In genomic region chr7:135605002-135605803, GRCm38 (mm10) we compare ENCODE assay signal across 8 mouse cellular contexts.
DNase-seq lines count a peak whose midpoint lies in the region; ATAC-seq and TF ChIP-seq lines count a peak whose summit lies in the region.

No protein-coding gene starts in this region.

- WGBS in liver, adult 2 months, result 59% methylated on average over 15 of the region's 15 CpGs
- WGBS in small intestine, adult 2 months, result 29% methylated on average over 15 of the region's 15 CpGs
- 63% methylated on average over 15 of the region's 15 CpGs for WGBS in midbrain, embryonic 11.5 days

- no peaks in the 10 kb centered on the region for H3K36me3 ChIP-seq in liver, adult 2 months (ENCODE audit: control insufficient read depth, insufficient read depth, low read length)
- no peaks in the 10 kb centered on the region for H3K36me3 ChIP-seq in small intestine, adult 2 months (ENCODE audit: control insufficient read depth, insufficient read depth, low read length)
- H3K36me3 ChIP-seq in midbrain, embryonic 11.5 days (ENCODE audit: control insufficient read depth, insufficient read depth, low read length), result no peaks in the 10 kb centered on the region

- no peak overlapping the region for H3K9ac ChIP-seq in liver, adult 2 months (ENCODE audit: low read depth, low read length)
- H3K9ac ChIP-seq in midbrain, embryonic 11.5 days (ENCODE audit: low read length), result no peak overlapping the region

- no peak for TF ChIP-seq CTCF in liver, adult 2 months (IDR thresholded peaks at IDR 0.05; ENCODE audit: low read depth, low read length)
- TF ChIP-seq CTCF in small intestine, adult 2 months (IDR thresholded peaks at IDR 0.05; ENCODE audit: extremely low read depth, insufficient read length, insufficient replicate concordance, low read depth, low read length), result no peak

- intact Hi-C loops in heart, postnatal 10 days (cut with DNase I), result no loop called here
- intact Hi-C loops in left cerebral cortex, postnatal 14 days (cut with DNase I), result no loop called here

- TF ChIP-seq POLR2A in liver, adult 2 months (IDR thresholded peaks at IDR 0.05; ENCODE audit: extremely low read depth, insufficient read depth, low read length), result no peak
- TF ChIP-seq POLR2A in small intestine, adult 2 months (IDR thresholded peaks at IDR 0.05; ENCODE audit: low read depth, low read length), result no peak

- H3K4me2 ChIP-seq in midbrain, embryonic 11.5 days, result no peak overlapping the region

- H3K79me2 ChIP-seq in liver, adult 2 months (ENCODE audit: control insufficient read depth, insufficient read depth, low read length), result no peaks in the 10 kb centered on the region

- no peak overlapping the region for H3K27ac ChIP-seq in liver, adult 2 months (replicated peaks; ENCODE audit: insufficient read depth, low read depth, low read length)
- H3K27ac ChIP-seq in small intestine, adult 2 months (ENCODE audit: insufficient read depth, low read depth, low read length), result 0 out of 2 replicates have a peak overlapping the region, but pooled peaks have one; percentile 8
- H3K27ac ChIP-seq in midbrain, embryonic 11.5 days (ENCODE audit: low read depth, low read length), result no peak overlapping the region

- ATAC-seq in midbrain, embryonic 11.5 days (ENCODE audit: low FRiP score), result no peak

- no peaks in the 10 kb centered on the region for H3K27me3 ChIP-seq in liver, adult 2 months (ENCODE audit: control insufficient read depth, insufficient read depth, low read length)
- H3K27me3 ChIP-seq in small intestine, adult 2 months (ENCODE audit: control insufficient read depth, insufficient read depth, low read length), result no peaks in the 10 kb centered on the region
- H3K27me3 ChIP-seq in midbrain, embryonic 11.5 days (ENCODE audit: control insufficient read depth, insufficient read depth, low read length), result no peaks in the 10 kb centered on the region

- no peak overlapping the region for H3K4me3 ChIP-seq in liver, adult 2 months (ENCODE audit: insufficient read depth, low read depth, low read length)
- H3K4me3 ChIP-seq in small intestine, adult 2 months (ENCODE audit: low read depth, low read length), result 0 out of 2 replicates have a peak overlapping the region, but pooled peaks have one; percentile 13
- H3K4me3 ChIP-seq in midbrain, embryonic 11.5 days (ENCODE audit: low read depth, low read length), result no peak overlapping the region

- DNase-seq in 3T3-L1 (ENCODE audit: low read depth, low spot score), result peak; percentile 79
- peak; percentile 76 for DNase-seq in adrenal gland, adult 2 months
- DNase-seq in heart, postnatal 10 days, result peak; percentile 36 to 47
- peak; percentile 30 for DNase-seq in liver, adult 2 months (ENCODE audit: extremely low read depth, low read depth, low spot score)
- no peak for DNase-seq in midbrain, embryonic 11.5 days (ENCODE audit: low spot score, missing footprints)
- no peak for DNase-seq in right cerebral cortex, adult 2 months (ENCODE audit: low spot score in 2 of 2)
- no peak for DNase-seq in left cerebral cortex, postnatal 14 days (ENCODE audit: low spot score in 2 of 2)

- no peaks in the 10 kb centered on the region for H3K9me3 ChIP-seq in midbrain, embryonic 11.5 days (ENCODE audit: control insufficient read depth, low read length)

- peaks cover 23% of the 10 kb centered on the region for H3K4me1 ChIP-seq in liver, adult 2 months (ENCODE audit: control insufficient read depth, insufficient read depth, low read length)
- H3K4me1 ChIP-seq in small intestine, adult 2 months (ENCODE audit: control insufficient read depth, insufficient read depth, insufficient read length, low read length), result peaks cover 14% of the 10 kb centered on the region
- H3K4me1 ChIP-seq in midbrain, embryonic 11.5 days (ENCODE audit: control insufficient read depth, insufficient read depth, low read length), result no peaks in the 10 kb centered on the region

Comparison
In these comparisons a context has a peak if more than half of its experiments do, and no peak if none do; other contexts are left out.
1. DNase-seq: peak in 3T3-L1 (single experiment), adrenal gland, adult 2 months (single experiment), heart, postnatal 10 days (2 of 2) and liver, adult 2 months (single experiment); none in midbrain, embryonic 11.5 days (single experiment), right cerebral cortex, adult 2 months (0 of 2) and left cerebral cortex, postnatal 14 days (0 of 2).